Mouse (Mus musculus) right cerebral cortex, postnatal 25 days (tissue): ENCODE data around the gene Fam228b.
"Not testable (repeated sequence)": the region's sequence is repeated elsewhere in the genome, so short reads cannot be mapped to it uniquely, and the experiment has no call there.

ENCODE experiments used
- DNase-seq: peaks from one replicate; pipeline ENCODE4 v3.0.0; 2022

The Fam228b gene

GRCm38 (mm10) chr12:4768492-4769332 is at the start of gene Fam228b, which contains the start of gene Pfn4:
Gene Fam228b (minus strand): TSS chr12:4769267.
Gene Pfn4 (plus strand): TSS chr12:4769022.
- peak; percentile 97 for DNase-seq

GRCm38 (mm10) chr12:4817361-4818101 is 48.5 kb upstream of the Fam228b start, which contains the start of gene Sf3b6:
Gene Sf3b6 (plus strand): TSS chr12:4817544.
- peak; percentile 96 for DNase-seq

- DNase-seq, result no peak
These were observed 47.8 kb upstream of the Fam228b start for GRCm38 (mm10) chr12:4816680-4817360.

- DNase-seq, result no peak
These were observed 44.6 kb upstream of the Fam228b start for GRCm38 (mm10) chr12:4813636-4814035.

- no peak for DNase-seq
These were observed 42.6 kb upstream of the Fam228b start for GRCm38 (mm10) chr12:4811705-4812104.

- no peak for DNase-seq
These were observed 42.0 kb upstream of the Fam228b start for GRCm38 (mm10) chr12:4811036-4811435.

- not testable (repeated sequence) for DNase-seq
These were observed 28.4 kb upstream of the Fam228b start for GRCm38 (mm10) chr12:4797471-4797870.

GRCm38 (mm10) chr12:4793718-4794117 is 24.7 kb upstream of the Fam228b start:
- DNase-seq, result no peak

- not testable (repeated sequence) for DNase-seq
These were observed 19.1 kb upstream of the Fam228b start for GRCm38 (mm10) chr12:4788128-4788527.

GRCm38 (mm10) chr12:4784466-4784865 is 15.4 kb upstream of the Fam228b start:
- no peak for DNase-seq

GRCm38 (mm10) chr12:4783598-4783997 is 14.5 kb upstream of the Fam228b start:
- DNase-seq, result no peak

- not testable (repeated sequence) for DNase-seq
These were observed 12.8 kb upstream of the Fam228b start for GRCm38 (mm10) chr12:4781725-4782404.

GRCm38 (mm10) chr12:4781270-4781669 is 12.2 kb upstream of the Fam228b start:
- no peak for DNase-seq

- DNase-seq, result no peak
These were observed 11.2 kb upstream of the Fam228b start for GRCm38 (mm10) chr12:4780245-4780644.

GRCm38 (mm10) chr12:4777734-4778133 is 8.7 kb upstream of the Fam228b start:
- DNase-seq, result no peak

- DNase-seq, result no peak
These were observed 6.5 kb upstream of the Fam228b start for GRCm38 (mm10) chr12:4775588-4775949.

- DNase-seq, result no peak
These were observed 6.0 kb upstream of the Fam228b start for GRCm38 (mm10) chr12:4774895-4775587.

- DNase-seq, result no peak
These were observed 261 bp upstream of the Fam228b start for GRCm38 (mm10) chr12:4769333-4769723.

- no peak for DNase-seq
These were observed 12.0 kb downstream of the Fam228b start for GRCm38 (mm10) chr12:4757060-4757459.

GRCm38 (mm10) chr12:4754451-4754850 is 14.6 kb downstream of the Fam228b start:
- not testable (repeated sequence) for DNase-seq

- DNase-seq, result peak; percentile 8
These were observed 24.6 kb downstream of the Fam228b start for GRCm38 (mm10) chr12:4744486-4744885.

- no peak for DNase-seq
These were observed 26.9 kb downstream of the Fam228b start for GRCm38 (mm10) chr12:4742183-4742582.
